Mouse (Mus musculus) kidney, adult 2 months (tissue): Measurements from ENCODE around the gene Cfap54. TPM values are rescaled to one million over a fixed set of nuclear protein-coding genes. Genes with fewer than 3 reads are reported as not detected.
A peak's percentile ranks its signal among the peaks of the same experiment; 100 is the strongest.

Source experiments
- DNase-seq: peaks from one replicate; pipeline ENCODE4 v3.0.0; 2021
- H3K27ac ChIP-seq: fragments of 200-500 bp; 2 replicates; pipeline ENCODE4 v1.5.1; 2012; ENCODE audit warnings: low read depth, low read length, control low read depth, inconsistent platforms; ENCODE audit not compliant: insufficient read depth
- H3K27me3 ChIP-seq: fragments of 200-500 bp; replicated peaks from 2 replicates; pipeline ENCODE4 v1.6.1; 2012; ENCODE audit warnings: mild to moderate bottlenecking, moderate library complexity, low read length, inconsistent platforms; ENCODE audit not compliant: control insufficient read depth, insufficient read depth
- H3K36me3 ChIP-seq: fragments of 200-500 bp; 2 replicates; pipeline ENCODE4 v1.6.1; 2012; ENCODE audit warnings: mild to moderate bottlenecking, moderate library complexity, low read length, inconsistent platforms; ENCODE audit not compliant: control insufficient read depth, insufficient read depth
- H3K4me1 ChIP-seq: fragments of 200-500 bp; 2 replicates; pipeline ENCODE4 v1.6.1; 2011; ENCODE audit warnings: low read length; ENCODE audit not compliant: control insufficient read depth, insufficient read depth
- H3K4me3 ChIP-seq: fragments of 200-500 bp; 2 replicates; pipeline ENCODE4 v1.5.1; 2011; ENCODE audit warnings: mild to moderate bottlenecking, low read depth, low read length, control low read depth; ENCODE audit not compliant: insufficient read depth
- CTCF ChIP-seq: fragments of 200-500 bp; conservative IDR thresholded peaks from 2 replicates; pipeline ENCODE4 v1.5.1; 2011; ENCODE audit warnings: low read depth, mild to moderate bottlenecking, control low read depth, low read length, moderate library complexity, mixed read lengths; ENCODE audit not compliant: insufficient read depth, insufficient read length
- POLR2A ChIP-seq: fragments of 200-500 bp; IDR thresholded peaks from one replicate; pipeline ENCODE4 v1.6.1; 2011; ENCODE audit warnings: low read depth, low read length, control low read depth
- WGBS: fragments of 180-500 bp; shearing (Covaris S2); methylation state at CpG from one replicate; pipeline ENCODE4 v1.1.7; 2018; 5-methylcytosine and 5-hydroxymethylcytosine counted together
- polyA plus RNA-seq: library from polyadenylated mRNA; depleted of rRNA; stranded (reverse); fragments of >200 nt; gene quantifications from 2 replicates; pipeline ENCODE4 v1.2.3, GENCODE M21; 2012

Gene Cfap54
- polyA plus RNA-seq, 1 experiment: 0.48 TPM

GRCm38 (mm10) chr10:93098211-93098805 lies 16.9 kb upstream of the Cfap54 start:
- H3K4me3 ChIP-seq: no peak overlapping the region
- no peaks in the 10 kb centered on the region for H3K4me1 ChIP-seq
- no peak for TF ChIP-seq CTCF
- TF ChIP-seq POLR2A: no peak
- DNase-seq: peak; percentile 7
- no peaks in the 10 kb centered on the region for H3K27me3 ChIP-seq
- no peak overlapping the region for H3K27ac ChIP-seq
- 50% methylated on average over 7 of the region's 7 CpGs for WGBS
- no peaks in the 10 kb centered on the region for H3K36me3 ChIP-seq

GRCm38 (mm10) chr10:93097439-93097838 lies 16.0 kb upstream of the Cfap54 start:
- H3K4me1 ChIP-seq: no peaks in the 10 kb centered on the region
- DNase-seq: no peak
- 93% methylated on average over 7 of the region's 7 CpGs for WGBS
- no peak for TF ChIP-seq POLR2A
- TF ChIP-seq CTCF: no peak
- H3K27ac ChIP-seq: no peak overlapping the region
- no peaks in the 10 kb centered on the region for H3K36me3 ChIP-seq
- no peaks in the 10 kb centered on the region for H3K27me3 ChIP-seq
- H3K4me3 ChIP-seq: no peak overlapping the region

- H3K27ac ChIP-seq: no peak overlapping the region
- TF ChIP-seq CTCF: no peak
- TF ChIP-seq POLR2A: no peak
- H3K27me3 ChIP-seq: no peaks in the 10 kb centered on the region
- no peak overlapping the region for H3K4me3 ChIP-seq
- 75% methylated on average over 4 of the region's 4 CpGs for WGBS
- DNase-seq: no peak
- no peaks in the 10 kb centered on the region for H3K4me1 ChIP-seq
- H3K36me3 ChIP-seq: no peaks in the 10 kb centered on the region
These were observed 14.4 kb upstream of the Cfap54 start for GRCm38 (mm10) chr10:93095827-93096226.

GRCm38 (mm10) chr10:93094957-93095580 lies 13.7 kb upstream of the Cfap54 start:
- peak; percentile 37 for DNase-seq
- H3K36me3 ChIP-seq: no peaks in the 10 kb centered on the region

GRCm38 (mm10) chr10:93091928-93092327 lies 10.5 kb upstream of the Cfap54 start:
- no peak for DNase-seq
- H3K27me3 ChIP-seq: no peaks in the 10 kb centered on the region
- WGBS: 83% methylated on average over 2 of the region's 2 CpGs
- H3K36me3 ChIP-seq: no peaks in the 10 kb centered on the region
- TF ChIP-seq CTCF (no peak), POLR2A (no peak)
- H3K4me1 ChIP-seq: no peaks in the 10 kb centered on the region
- H3K4me3 ChIP-seq: no peak overlapping the region
- no peak overlapping the region for H3K27ac ChIP-seq

More at GRCm38 (mm10) chr10:93094957-93095580, 13.7 kb upstream of the Cfap54 start:
- TF ChIP-seq CTCF (no peak; the same call in 1 of the 2 replicates), POLR2A (no peak)
- Histone ChIP-seq H3K27me3 (no peaks in the 10 kb centered on the region), H3K4me3 (no peak overlapping the region), H3K27ac (0 out of 2 replicates have a peak overlapping the region, but pooled peaks have one; percentile 5), H3K4me1 (no peaks in the 10 kb centered on the region)
- WGBS: 76% methylated on average over 7 of the region's 7 CpGs

GRCm38 (mm10) chr10:93090241-93090640 lies 8.8 kb upstream of the Cfap54 start:
- H3K27ac ChIP-seq: no peak overlapping the region
- DNase-seq: no peak
- H3K27me3 ChIP-seq: no peaks in the 10 kb centered on the region
- H3K4me1 ChIP-seq: no peaks in the 10 kb centered on the region
- no peak for TF ChIP-seq CTCF
- TF ChIP-seq POLR2A: no peak
- no peaks in the 10 kb centered on the region for H3K36me3 ChIP-seq
- 53% methylated on average over 6 of the region's 6 CpGs for WGBS
- H3K4me3 ChIP-seq: no peak overlapping the region

GRCm38 (mm10) chr10:93088396-93089048 lies 7.1 kb upstream of the Cfap54 start:
- no peak for TF ChIP-seq CTCF
- TF ChIP-seq POLR2A: no peak
- Histone ChIP-seq H3K4me1 (no peaks in the 10 kb centered on the region), H3K4me3 (no peak overlapping the region), H3K27me3 (no peaks in the 10 kb centered on the region), H3K36me3 (no peaks in the 10 kb centered on the region), H3K27ac (no peak overlapping the region)
- 57% methylated on average over 11 of the region's 11 CpGs for WGBS
- DNase-seq: no peak

GRCm38 (mm10) chr10:93087504-93087903 lies 6.1 kb upstream of the Cfap54 start:
- no peak for DNase-seq
- TF ChIP-seq CTCF (no peak), POLR2A (no peak)
- Histone ChIP-seq H3K4me3 (no peak overlapping the region), H3K36me3 (no peaks in the 10 kb centered on the region), H3K27me3 (no peaks in the 10 kb centered on the region), H3K27ac (no peak overlapping the region), H3K4me1 (no peaks in the 10 kb centered on the region)
- WGBS: 62% methylated on average over 7 of the region's 7 CpGs
